Mouse (Mus musculus) cerebellum, postnatal 4 days (tissue): ENCODE results near the gene Adcy5.

Experiments
- DNase-seq, 2 experiments: peaks; one replicate each; pipeline ENCODE4 v3.0.0; 2022; ENCODE audit warnings: low spot score in 2 of 2, mixed read lengths in 1 of 2

Adcy5 gene

GRCm38 (mm10) chr16:35270353-35270934, 115.8 kb downstream of the Adcy5 start:
- DNase-seq: peak; percentile 83 to 93

GRCm38 (mm10) chr16:35270945-35271344, 116.3 kb downstream of the Adcy5 start:
- DNase-seq: no peak

- DNase-seq: no peak
Measured at GRCm38 (mm10) chr16:35271572-35271971, 116.9 kb downstream of the Adcy5 start.

GRCm38 (mm10) chr16:35272417-35272816, 117.7 kb downstream of the Adcy5 start:
- DNase-seq: no peak

GRCm38 (mm10) chr16:35278166-35278565, 123.5 kb downstream of the Adcy5 start:
- no peak for DNase-seq

- no peak for DNase-seq
Measured at GRCm38 (mm10) chr16:35282456-35282855, 127.8 kb downstream of the Adcy5 start.

GRCm38 (mm10) chr16:35285821-35286220, 131.1 kb downstream of the Adcy5 start:
- DNase-seq: no peak

- no peak for DNase-seq
Measured at GRCm38 (mm10) chr16:35287244-35287643, 132.6 kb downstream of the Adcy5 start.

GRCm38 (mm10) chr16:35297786-35298185, 143.1 kb downstream of the Adcy5 start:
- no peak for DNase-seq

GRCm38 (mm10) chr16:35300156-35300555, 145.5 kb downstream of the Adcy5 start:
- no peak for DNase-seq

- DNase-seq: peak in 1 of 2 experiments; percentile 11
Measured at GRCm38 (mm10) chr16:35302441-35303280, 148.0 kb downstream of the Adcy5 start.

GRCm38 (mm10) chr16:35303721-35304120, 149.0 kb downstream of the Adcy5 start:
- peak in 1 of 2 experiments; percentile 16 for DNase-seq

- DNase-seq: peak in 1 of 2 experiments; percentile 9
Measured at GRCm38 (mm10) chr16:35304416-35304815, 149.7 kb downstream of the Adcy5 start.

- DNase-seq: peak in 1 of 2 experiments; percentile 15
Measured at GRCm38 (mm10) chr16:35305226-35305625, 150.5 kb downstream of the Adcy5 start.

GRCm38 (mm10) chr16:35306631-35307030, 152.0 kb downstream of the Adcy5 start:
- peak in 1 of 2 experiments; percentile 5 for DNase-seq

GRCm38 (mm10) chr16:35307331-35307730, 152.7 kb downstream of the Adcy5 start:
- DNase-seq: no peak

GRCm38 (mm10) chr16:35308016-35308415, 153.3 kb downstream of the Adcy5 start:
- DNase-seq: peak in 1 of 2 experiments; percentile 17

- DNase-seq: peak in 1 of 2 experiments; percentile 3
Measured at GRCm38 (mm10) chr16:35308486-35309143, 153.9 kb downstream of the Adcy5 start.

- DNase-seq: peak in 1 of 2 experiments; percentile 8
Measured at GRCm38 (mm10) chr16:35309634-35310033, 155.0 kb downstream of the Adcy5 start.

- DNase-seq: peak in 1 of 2 experiments; percentile 6
Measured at GRCm38 (mm10) chr16:35310551-35311110, 156.0 kb downstream of the Adcy5 start.

GRCm38 (mm10) chr16:35311586-35311985, 156.9 kb downstream of the Adcy5 start:
- DNase-seq: no peak

- DNase-seq: no peak
Measured at GRCm38 (mm10) chr16:35315496-35315895, 160.8 kb downstream of the Adcy5 start.
